Mouse (Mus musculus) embryonic facial prominence, embryonic 10.5 days (tissue): ENCODE data around the gene Ell2. TPM values are rescaled to one million over a fixed set of nuclear protein-coding genes. Genes with fewer than 3 reads are reported as not detected.
"Not testable (repeated sequence)": the region's sequence is repeated elsewhere in the genome, so short reads cannot be mapped to it uniquely, and the experiment has no call there.

ENCODE experiments used
- DNase-seq: peaks from one replicate; pipeline ENCODE4 v3.0.0-alpha.2; 2017; ENCODE audit warnings: low spot score
- H3K27ac ChIP-seq: fragments of 300-500 bp; sonication (generic); replicated peaks from 2 replicates; pipeline ENCODE4 v1.5.1; 2016; ENCODE audit warnings: mild to moderate bottlenecking
- H3K27me3 ChIP-seq: fragments of 300-500 bp; sonication (generic); replicated peaks from 2 replicates; pipeline ENCODE4 v1.6.1; 2016; ENCODE audit warnings: low read depth, mild to moderate bottlenecking; ENCODE audit not compliant: poor library complexity, severe bottlenecking
- H3K36me3 ChIP-seq: fragments of 300-500 bp; sonication (generic); replicated peaks from 2 replicates; pipeline ENCODE4 v1.6.1; 2016; ENCODE audit warnings: mild to moderate bottlenecking, moderate library complexity
- H3K4me1 ChIP-seq: fragments of 300-500 bp; sonication (generic); 2 replicates; pipeline ENCODE4 v1.6.1; 2016
- H3K4me3 ChIP-seq: fragments of 300-500 bp; sonication (generic); 2 replicates; pipeline ENCODE4 v1.5.1; 2016; ENCODE audit warnings: mild to moderate bottlenecking, moderate library complexity
- H3K9me3 ChIP-seq: fragments of 300-500 bp; sonication (generic); 2 replicates; pipeline ENCODE4 v1.6.1; 2016; ENCODE audit warnings: mild to moderate bottlenecking
- WGBS: fragments of 180-500 bp; shearing (Covaris S2); methylation state at CpG from one replicate; pipeline ENCODE4 v1.1.7; 2016; 5-methylcytosine and 5-hydroxymethylcytosine counted together
- polyA plus RNA-seq: library from polyadenylated mRNA; unstranded; fragments of >200 nt; fragmentation: Nextera tagmentation; extraction: Ambion mirVana; gene quantifications from 2 replicates; pipeline ENCODE4 v1.2.1, GENCODE M21; 2016

Ell2 gene
- polyA plus RNA-seq, 1 experiment from 2014 or later = 4.4 TPM

DNA sequence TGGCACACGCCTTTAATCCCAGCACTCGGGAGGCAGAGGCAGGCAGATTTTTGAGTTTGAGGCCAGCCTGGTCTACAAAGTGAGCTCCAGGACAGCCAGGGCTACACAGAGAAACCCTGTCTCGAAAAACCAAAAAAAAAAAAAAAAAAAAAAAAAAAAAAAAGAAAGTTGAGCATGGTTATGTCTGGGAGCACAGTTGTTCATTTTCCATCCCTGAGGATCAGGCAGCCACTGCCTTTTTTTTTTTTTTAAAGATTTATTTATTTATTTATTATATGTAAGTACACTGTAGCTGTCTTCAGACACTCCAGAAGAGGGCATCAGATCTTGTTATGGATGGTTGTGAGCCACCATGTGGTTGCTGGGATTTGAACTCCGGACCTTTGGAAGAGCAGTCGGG, 6.0 kb downstream of the Ell2 start:
- 87% methylated on average over 5 of the region's 5 CpGs for WGBS
- not testable (repeated sequence) for DNase-seq, H3K9me3 ChIP-seq, H3K27ac ChIP-seq, H3K36me3 ChIP-seq, H3K4me3 ChIP-seq
- Histone ChIP-seq H3K4me1 (peaks cover 17% of the 10 kb centered on the region), H3K27me3 (peaks cover 29% of the 10 kb centered on the region)

DNA sequence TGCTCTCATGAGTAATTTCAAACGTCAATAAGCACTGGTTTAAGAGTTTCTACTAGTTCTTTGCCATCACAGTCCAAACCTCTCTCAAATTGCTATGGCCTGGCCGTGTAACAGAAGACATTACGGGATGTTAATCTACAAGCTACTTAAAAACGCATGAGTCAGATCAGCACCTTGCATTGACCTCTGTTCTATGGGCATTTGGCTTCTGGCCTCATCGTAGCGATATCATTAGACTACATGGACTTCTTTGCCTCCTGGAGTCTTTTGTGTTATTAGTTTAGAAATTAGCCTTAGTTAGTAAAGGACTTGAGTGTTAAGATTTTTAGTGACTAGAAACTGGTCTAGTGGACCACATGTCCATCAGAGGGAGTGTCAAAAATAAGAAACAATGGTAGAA, 7.8 kb downstream of the Ell2 start:
- Histone ChIP-seq H3K9me3 (no peaks in the 10 kb centered on the region), H3K27me3 (peaks cover 12% of the 10 kb centered on the region), H3K27ac (no peak overlapping the region), H3K4me1 (peaks cover 2% of the 10 kb centered on the region), H3K36me3 (no peaks in the 10 kb centered on the region), H3K4me3 (no peak overlapping the region)
- WGBS = 89% methylated on average over 6 of the region's 6 CpGs
- no peak for DNase-seq

GRCm38 (mm10) chr13:75717638-75718302, 11.2 kb downstream of the Ell2 start:
- DNase-seq = no peak
- no peak overlapping the region for H3K27ac ChIP-seq
- H3K4me3 ChIP-seq = no peak overlapping the region
- H3K36me3 ChIP-seq = no peaks in the 10 kb centered on the region
- H3K4me1 ChIP-seq = no peaks in the 10 kb centered on the region
- WGBS = 64% methylated on average over 3 of the region's 3 CpGs
- no peaks in the 10 kb centered on the region for H3K27me3 ChIP-seq
- no peaks in the 10 kb centered on the region for H3K9me3 ChIP-seq

DNA sequence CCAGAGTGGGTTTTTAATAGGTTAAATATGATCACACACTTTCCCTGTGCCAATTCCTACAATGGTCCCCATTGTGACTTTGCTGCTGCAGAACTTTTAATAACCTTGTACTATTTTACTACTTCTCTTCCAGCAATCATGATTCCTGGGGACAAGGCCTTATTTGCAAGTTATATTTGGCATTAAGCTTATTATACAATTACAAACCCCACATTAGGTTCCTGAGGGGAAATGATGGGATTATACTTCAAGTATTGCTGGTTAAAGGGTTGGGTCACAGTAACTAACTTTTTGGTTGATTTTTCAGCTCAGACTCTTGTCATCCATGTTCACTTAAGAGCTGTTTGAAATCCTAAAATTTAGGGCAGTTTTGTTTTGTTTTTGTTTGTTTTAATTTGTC, 11.8 kb downstream of the Ell2 start:
- no peaks in the 10 kb centered on the region for H3K9me3 ChIP-seq
- no peaks in the 10 kb centered on the region for H3K36me3 ChIP-seq
- no peaks in the 10 kb centered on the region for H3K27me3 ChIP-seq
- H3K4me1 ChIP-seq = no peaks in the 10 kb centered on the region
- DNase-seq = no peak
- H3K4me3 ChIP-seq = no peak overlapping the region
- H3K27ac ChIP-seq = no peak overlapping the region

DNA sequence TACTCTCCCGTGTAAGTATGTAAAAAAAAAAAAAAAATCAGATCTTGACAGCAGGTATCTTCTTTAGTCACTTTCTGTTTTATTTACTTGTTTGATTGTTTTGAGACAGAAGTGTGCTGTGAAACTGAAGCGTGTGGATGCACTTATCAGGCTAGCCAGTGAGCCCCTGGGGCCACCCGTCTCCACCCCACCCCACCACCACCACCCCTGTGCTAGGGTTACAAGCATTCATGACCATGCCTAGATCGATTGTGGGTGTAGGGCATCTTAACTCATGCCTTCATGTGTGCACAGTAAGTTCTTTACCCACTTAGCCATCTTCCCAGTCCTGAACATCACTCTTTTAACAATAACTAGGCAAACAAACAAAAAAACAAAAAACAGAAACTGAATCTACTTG, 13.1 kb downstream of the Ell2 start:
- no peak for DNase-seq
- 81% methylated on average over 4 of the region's 4 CpGs for WGBS
- Histone ChIP-seq H3K4me3 (no peak overlapping the region), H3K36me3 (no peaks in the 10 kb centered on the region), H3K27me3 (no peaks in the 10 kb centered on the region), H3K9me3 (no peaks in the 10 kb centered on the region), H3K27ac (no peak overlapping the region), H3K4me1 (no peaks in the 10 kb centered on the region)

DNA sequence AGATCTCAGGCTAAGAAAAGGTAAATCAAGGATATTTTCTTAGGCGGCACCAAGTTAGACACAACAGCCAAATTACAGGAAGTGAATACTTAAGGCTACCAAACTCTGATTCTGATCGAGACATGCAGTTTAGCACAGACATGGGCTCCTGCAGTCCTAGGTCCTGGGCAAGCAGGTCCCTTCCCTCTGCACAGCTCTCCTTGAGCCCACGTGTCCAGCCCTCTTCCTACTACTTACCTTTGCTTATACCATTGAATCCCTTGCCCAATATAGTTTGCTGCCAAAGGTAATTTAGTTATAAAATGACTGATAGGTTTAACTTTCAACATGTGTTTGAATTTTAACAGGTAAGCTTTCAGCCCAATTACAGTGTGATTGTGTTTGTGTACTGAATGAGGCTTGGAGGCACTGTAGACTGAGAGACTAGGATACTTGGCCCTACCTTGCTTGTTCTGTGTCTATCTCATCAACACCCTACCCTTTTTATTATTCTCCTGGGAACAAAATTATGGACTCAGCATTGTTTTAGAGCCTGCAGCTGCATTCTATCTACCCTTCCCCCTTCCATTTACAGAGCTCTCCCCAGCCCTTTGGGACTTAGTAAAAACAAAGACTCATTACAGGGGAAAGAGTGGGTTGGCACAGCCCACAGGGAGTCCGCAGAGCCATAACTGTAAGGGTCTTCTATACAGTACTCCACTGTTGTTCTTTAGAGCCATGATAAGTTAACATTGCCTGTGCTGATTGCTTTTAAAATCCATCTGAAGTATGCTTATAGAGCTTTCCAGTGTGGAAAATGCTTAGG, 20.2 kb downstream of the Ell2 start:
- no peak for DNase-seq
- no peak overlapping the region for H3K4me3 ChIP-seq
- no peaks in the 10 kb centered on the region for H3K9me3 ChIP-seq
- 57% methylated on average over 4 of the region's 4 CpGs for WGBS
- peaks cover 10% of the 10 kb centered on the region for H3K4me1 ChIP-seq
- no peaks in the 10 kb centered on the region for H3K27me3 ChIP-seq
- no peaks in the 10 kb centered on the region for H3K36me3 ChIP-seq
- H3K27ac ChIP-seq = no peak overlapping the region

GRCm38 (mm10) chr13:75727932-75728331, 21.4 kb downstream of the Ell2 start:
- Histone ChIP-seq H3K27ac (no peak overlapping the region), H3K36me3 (no peaks in the 10 kb centered on the region), H3K9me3 (no peaks in the 10 kb centered on the region), H3K4me1 (peaks cover 10% of the 10 kb centered on the region), H3K4me3 (no peak overlapping the region), H3K27me3 (no peaks in the 10 kb centered on the region)
- WGBS = 94% methylated on average over 1 of the region's 1 CpGs
- no peak for DNase-seq

- no peaks in the 10 kb centered on the region for H3K36me3 ChIP-seq
- no peaks in the 10 kb centered on the region for H3K9me3 ChIP-seq
- DNase-seq = no peak
- 70% methylated on average over 1 of the region's 1 CpGs for WGBS
- peaks cover 10% of the 10 kb centered on the region for H3K4me1 ChIP-seq
- H3K27ac ChIP-seq = no peak overlapping the region
- no peak overlapping the region for H3K4me3 ChIP-seq
- H3K27me3 ChIP-seq = no peaks in the 10 kb centered on the region
These were observed 23.3 kb downstream of the Ell2 start for GRCm38 (mm10) chr13:75729834-75730233.

- Histone ChIP-seq H3K27ac (no peak overlapping the region), H3K9me3 (no peaks in the 10 kb centered on the region), H3K4me3 (no peak overlapping the region), H3K4me1 (peaks cover 10% of the 10 kb centered on the region), H3K36me3 (no peaks in the 10 kb centered on the region), H3K27me3 (no peaks in the 10 kb centered on the region)
- DNase-seq = no peak
These were observed 24.2 kb downstream of the Ell2 start for GRCm38 (mm10) chr13:75730717-75731116.

GRCm38 (mm10) chr13:75733594-75734161, 27.1 kb downstream of the Ell2 start:
- H3K27ac ChIP-seq = no peak overlapping the region
- WGBS = 63% methylated on average over 3 of the region's 3 CpGs
- H3K4me3 ChIP-seq = no peak overlapping the region
- H3K36me3 ChIP-seq = no peaks in the 10 kb centered on the region
- H3K9me3 ChIP-seq = no peaks in the 10 kb centered on the region
- H3K4me1 ChIP-seq = no peaks in the 10 kb centered on the region
- H3K27me3 ChIP-seq = no peaks in the 10 kb centered on the region
- DNase-seq = no peak

- Histone ChIP-seq H3K4me3 (no peak overlapping the region), H3K27me3 (no peaks in the 10 kb centered on the region), H3K36me3 (no peaks in the 10 kb centered on the region), H3K27ac (no peak overlapping the region), H3K9me3 (no peaks in the 10 kb centered on the region), H3K4me1 (no peaks in the 10 kb centered on the region)
- 91% methylated on average over 5 of the region's 5 CpGs for whole genome bisulfite sequencing
- no peak for DNase-seq
These were observed 27.7 kb downstream of the Ell2 start for GRCm38 (mm10) chr13:75734231-75734630.

- Histone ChIP-seq H3K27ac (no peak overlapping the region), H3K36me3 (no peaks in the 10 kb centered on the region), H3K27me3 (no peaks in the 10 kb centered on the region), H3K4me3 (no peak overlapping the region), H3K4me1 (no peaks in the 10 kb centered on the region), H3K9me3 (no peaks in the 10 kb centered on the region)
- no peak for DNase-seq
- 98% methylated on average over 1 of the region's 1 CpGs for WGBS
These were observed 29.0 kb downstream of the Ell2 start for GRCm38 (mm10) chr13:75735606-75736005.

DNA sequence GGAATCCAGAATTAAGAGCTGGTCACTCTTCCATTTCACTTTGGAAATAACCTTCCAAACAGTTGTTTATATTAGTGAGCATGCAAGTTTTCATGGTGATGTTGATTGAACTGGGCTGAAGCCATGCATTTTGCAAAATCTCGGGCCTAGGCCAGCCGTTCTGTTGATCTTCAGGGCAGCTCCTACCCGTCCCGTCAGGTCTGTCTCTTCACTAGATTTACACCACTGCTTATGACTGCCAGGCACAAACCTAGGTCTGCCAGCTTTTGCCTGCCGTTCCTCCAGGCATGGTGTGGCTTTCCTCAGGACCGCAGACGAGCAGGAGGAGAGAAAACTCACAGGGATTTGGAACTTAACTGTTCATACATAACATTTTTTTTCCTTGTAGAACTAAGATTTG, 31.4 kb downstream of the Ell2 start:
- no peaks in the 10 kb centered on the region for H3K27me3 ChIP-seq
- H3K4me3 ChIP-seq = no peak overlapping the region
- WGBS = 84% methylated on average over 7 of the region's 7 CpGs
- H3K36me3 ChIP-seq = no peaks in the 10 kb centered on the region
- H3K27ac ChIP-seq = no peak overlapping the region
- no peaks in the 10 kb centered on the region for H3K9me3 ChIP-seq
- peaks cover 2% of the 10 kb centered on the region; the same call in 1 of the 2 replicates for H3K4me1 ChIP-seq
- DNase-seq = no peak
